Mouse (Mus musculus) hindbrain, embryonic 10.5 days (tissue): ENCODE data around the gene Gm572. TPM values are rescaled to one million over a fixed set of nuclear protein-coding genes. Genes with fewer than 3 reads are reported as not detected.

Experiments
- DNase-seq: peaks from one replicate; pipeline ENCODE4 v3.0.0-alpha.2; 2017; ENCODE audit warnings: low spot score
- H3K27ac ChIP-seq: fragments of 300-500 bp; sonication (generic); 2 replicates; pipeline ENCODE4 v1.5.1; 2016; ENCODE audit warnings: mild to moderate bottlenecking, moderate library complexity
- H3K27me3 ChIP-seq: fragments of 300-500 bp; sonication (generic); 2 replicates; pipeline ENCODE4 v1.6.1; 2016; ENCODE audit warnings: mild to moderate bottlenecking; ENCODE audit not compliant: poor library complexity, insufficient read depth, severe bottlenecking
- H3K36me3 ChIP-seq: fragments of 300-500 bp; sonication (generic); 2 replicates; pipeline ENCODE4 v1.6.1; 2016; ENCODE audit warnings: mild to moderate bottlenecking, moderate library complexity
- H3K4me1 ChIP-seq: fragments of 300-500 bp; sonication (generic); replicated peaks from 2 replicates; pipeline ENCODE4 v1.6.1; 2016; ENCODE audit warnings: mild to moderate bottlenecking
- H3K4me3 ChIP-seq: fragments of 300-500 bp; sonication (generic); 2 replicates; pipeline ENCODE4 v1.5.1; 2016; ENCODE audit warnings: mild to moderate bottlenecking, moderate library complexity
- H3K9me3 ChIP-seq: fragments of 300-500 bp; sonication (generic); 2 replicates; pipeline ENCODE4 v1.6.1; 2016; ENCODE audit warnings: mild to moderate bottlenecking, moderate library complexity
- whole genome bisulfite sequencing: fragments of 180-500 bp; shearing (Covaris S2); methylation state at CpG from one replicate; pipeline ENCODE4 v1.1.7; 2016; 5-methylcytosine and 5-hydroxymethylcytosine counted together
- polyA plus RNA-seq: library from polyadenylated mRNA; unstranded; fragments of >200 nt; fragmentation: Nextera tagmentation; extraction: Ambion mirVana; gene quantifications from 2 replicates; pipeline ENCODE4 v1.2.1, GENCODE M21; 2016

Gene Gm572
- polyA plus RNA-seq: not detected in 2 replicates

DNA sequence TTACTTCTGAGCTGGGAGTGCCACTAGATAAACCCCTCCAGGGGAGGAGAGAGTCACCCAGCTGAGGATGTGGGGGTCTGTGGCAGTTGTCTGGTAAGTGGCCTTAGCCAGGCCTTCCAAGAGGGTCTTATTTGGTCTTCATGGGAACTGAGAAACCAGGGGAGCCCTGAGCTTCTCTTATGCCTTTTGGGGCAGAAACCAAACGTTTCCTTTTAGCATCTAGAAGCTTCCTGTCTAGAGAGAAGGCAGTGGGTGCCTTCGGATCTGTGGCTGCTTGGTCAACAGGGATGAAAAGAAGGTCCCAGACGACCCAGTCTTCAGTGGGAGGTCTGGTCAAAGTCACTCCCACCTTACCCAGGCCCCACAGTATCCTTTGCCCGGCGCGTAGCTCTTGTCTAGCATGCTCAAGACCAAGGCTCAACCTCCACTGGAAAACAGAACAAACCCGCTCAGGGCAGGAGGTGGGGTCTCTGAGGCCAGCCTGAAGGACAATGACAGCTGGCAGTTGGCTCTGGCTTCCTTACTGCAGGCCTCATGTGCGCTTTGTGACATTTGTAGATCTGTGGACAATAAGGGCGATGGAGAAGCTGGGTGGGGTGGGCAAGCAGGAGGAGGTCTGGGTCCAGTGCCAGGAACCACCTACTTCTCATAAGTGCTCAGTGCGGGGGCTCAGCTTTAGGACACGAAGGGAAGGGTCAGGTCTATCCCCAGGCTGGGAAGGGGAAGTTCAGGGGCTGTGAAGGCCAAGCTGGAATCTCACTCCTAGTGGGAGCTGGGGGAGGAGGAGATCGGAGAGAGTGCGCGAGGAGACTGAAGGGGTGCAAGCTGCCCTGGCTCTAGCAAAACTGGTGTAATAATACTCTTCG, at the start of gene Gm572:
Gene Gm572 (plus strand): TSS at position 27 of the 866 bp plus-strand sequence.
- Histone ChIP-seq H3K36me3 (no peaks in the 10 kb centered on the region), H3K4me3 (peak within 1 kb of the TSS; percentile 29), H3K27me3 (no peaks in the 10 kb centered on the region), H3K4me1 (peaks cover 10% of the 10 kb centered on the region), H3K27ac (no peak within 1 kb of the TSS), H3K9me3 (no peaks in the 10 kb centered on the region)
- 66% methylated on average over 15 of the region's 15 CpGs for WGBS
- no peak for DNase-seq

DNA sequence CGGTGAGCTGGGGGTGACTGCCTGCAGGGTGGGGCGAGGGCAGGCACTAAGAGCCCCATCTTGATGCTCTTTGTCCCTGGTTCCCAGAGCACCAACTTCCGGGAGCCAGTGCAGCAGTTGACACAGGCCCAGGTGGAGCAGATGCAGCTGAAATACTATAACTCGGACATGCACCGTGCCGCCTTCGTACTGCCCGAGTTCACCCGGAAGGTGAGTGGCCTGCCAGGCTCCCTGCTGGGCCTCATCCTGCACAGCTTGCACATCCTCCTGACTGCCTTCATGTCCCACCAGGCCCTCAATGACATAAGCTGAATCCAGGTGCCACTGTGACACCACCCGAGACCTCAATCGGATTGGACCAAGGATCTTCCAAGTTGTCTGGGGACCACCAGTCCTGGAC, 49.1 kb upstream of the Gm572 start:
- H3K36me3 ChIP-seq: peaks cover 63% of the 10 kb centered on the region
- no peak overlapping the region for H3K4me3 ChIP-seq
- H3K27ac ChIP-seq: no peak overlapping the region
- H3K27me3 ChIP-seq: no peaks in the 10 kb centered on the region
- peaks cover 30% of the 10 kb centered on the region for H3K4me1 ChIP-seq
- WGBS: 95% methylated on average over 11 of the region's 11 CpGs
- H3K9me3 ChIP-seq: no peaks in the 10 kb centered on the region
- no peak for DNase-seq

DNA sequence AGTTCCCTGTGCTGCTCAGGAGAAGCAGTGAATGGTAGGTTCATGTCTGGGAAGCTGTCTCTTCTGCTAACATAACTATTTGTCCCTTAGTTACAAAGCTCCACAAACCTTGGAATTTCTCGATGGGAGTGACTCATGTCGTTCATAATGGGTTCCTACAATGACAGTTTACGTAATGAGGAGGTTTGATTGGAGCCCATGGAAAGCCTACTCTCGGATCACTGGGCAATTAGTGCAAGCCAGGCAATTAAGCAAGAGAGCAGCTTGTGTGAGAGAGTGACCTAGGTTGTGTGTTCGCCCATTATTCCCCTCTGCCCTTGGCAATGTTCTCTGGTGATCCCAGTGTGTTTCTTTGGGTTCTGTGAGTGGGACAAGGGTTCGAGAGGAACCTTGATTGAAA, 47.2 kb upstream of the Gm572 start:
- H3K9me3 ChIP-seq: no peaks in the 10 kb centered on the region
- peaks cover 26% of the 10 kb centered on the region for H3K4me1 ChIP-seq
- WGBS: 93% methylated on average over 6 of the region's 6 CpGs
- H3K4me3 ChIP-seq: no peak overlapping the region
- no peaks in the 10 kb centered on the region for H3K27me3 ChIP-seq
- H3K27ac ChIP-seq: no peak overlapping the region
- H3K36me3 ChIP-seq: peaks cover 72% of the 10 kb centered on the region
- no peak for DNase-seq

DNA sequence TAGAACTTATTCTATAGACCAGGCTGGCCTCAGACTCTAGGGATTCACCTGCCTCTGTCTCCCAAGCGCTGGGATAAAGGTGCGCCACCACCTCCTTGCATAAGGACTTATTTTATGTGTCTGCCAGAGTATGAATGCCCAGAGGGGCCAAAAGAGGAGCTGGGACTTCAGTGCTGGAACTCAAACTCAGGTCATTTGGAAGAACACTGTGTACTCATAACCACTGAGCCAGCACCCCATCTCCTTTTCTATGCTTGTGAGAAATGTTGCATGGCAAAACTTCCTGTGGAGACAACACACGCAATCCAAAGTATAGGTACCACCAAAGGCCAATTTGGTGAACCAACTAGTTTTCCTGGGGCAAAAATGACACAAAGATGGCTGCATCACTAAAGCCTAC, 46.4 kb upstream of the Gm572 start:
- Histone ChIP-seq H3K27ac (no peak overlapping the region), H3K4me1 (peaks cover 20% of the 10 kb centered on the region), H3K4me3 (no peak overlapping the region), H3K9me3 (no peaks in the 10 kb centered on the region), H3K36me3 (peaks cover 72% of the 10 kb centered on the region), H3K27me3 (no peaks in the 10 kb centered on the region)
- WGBS: 96% methylated on average over 3 of the region's 3 CpGs
- DNase-seq: no peak

DNA sequence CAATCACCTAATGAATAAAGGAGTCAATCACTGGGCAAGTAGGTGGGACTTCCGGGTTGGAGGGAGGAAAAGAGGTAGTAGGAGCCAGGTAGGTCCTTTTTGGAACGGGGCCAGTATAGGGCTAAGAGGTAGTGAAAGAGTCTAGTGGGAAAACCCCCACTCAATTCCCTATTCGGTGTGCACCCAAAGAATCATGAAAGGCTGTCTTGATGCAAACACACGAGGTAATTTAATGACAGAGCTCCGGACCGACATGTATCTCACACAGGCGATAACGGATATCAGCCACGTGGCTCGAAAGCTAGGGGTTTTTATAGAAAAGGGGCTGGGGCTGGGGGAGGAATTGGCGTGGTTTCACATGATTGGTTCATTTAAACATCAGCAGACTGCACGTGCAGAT, 44.3 kb upstream of the Gm572 start:
- no peaks in the 10 kb centered on the region for H3K27me3 ChIP-seq
- H3K36me3 ChIP-seq: peaks cover 60% of the 10 kb centered on the region
- WGBS: 95% methylated on average over 12 of the region's 12 CpGs
- no peak overlapping the region for H3K27ac ChIP-seq
- H3K4me1 ChIP-seq: 0 out of 2 replicates have a peak, but pooled peaks cover 1% of the 10 kb centered on the region
- no peak for DNase-seq
- no peaks in the 10 kb centered on the region for H3K9me3 ChIP-seq
- no peak overlapping the region for H3K4me3 ChIP-seq

DNA sequence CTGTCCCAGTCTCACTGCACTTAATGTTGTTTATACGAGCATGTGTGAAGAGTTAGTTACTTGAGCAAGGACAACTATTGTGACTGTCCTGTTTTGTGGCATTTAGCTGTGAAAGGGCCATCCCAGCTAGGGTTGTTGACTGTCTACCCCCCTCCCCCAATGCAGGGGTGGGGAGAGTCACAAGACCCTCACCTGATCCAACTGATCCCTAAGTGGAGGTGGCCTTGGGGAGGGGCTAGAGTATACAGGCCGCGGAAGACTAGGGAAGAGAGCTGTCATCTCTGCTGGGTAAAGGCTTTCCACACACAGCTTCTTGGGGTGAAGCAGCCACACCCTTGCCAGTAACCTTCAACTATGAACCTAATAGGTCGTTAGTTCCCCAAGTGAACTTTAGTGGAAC, 42.8 kb upstream of the Gm572 start:
- H3K36me3 ChIP-seq: peaks cover 45% of the 10 kb centered on the region

DNA sequence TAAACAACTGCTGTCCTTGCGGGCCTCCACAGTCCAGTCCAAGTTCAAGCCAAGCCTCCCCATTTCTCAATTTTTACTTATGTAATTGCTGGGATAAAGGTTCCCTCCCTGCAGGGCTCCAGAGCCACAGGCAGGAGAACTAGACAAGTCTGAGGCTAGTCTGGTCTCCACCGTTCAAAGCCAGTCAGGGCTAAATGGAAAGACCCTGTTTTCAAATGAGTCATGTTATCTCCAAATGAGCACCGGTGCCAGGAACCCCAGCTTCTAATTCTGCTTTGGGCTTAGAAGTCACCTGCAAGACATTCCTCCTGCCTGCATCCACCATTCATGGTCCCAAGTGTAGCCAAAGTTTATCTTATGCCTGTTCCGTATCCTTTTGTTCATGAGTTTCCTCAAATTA, 41.2 kb upstream of the Gm572 start:
- Histone ChIP-seq H3K9me3 (no peaks in the 10 kb centered on the region), H3K27me3 (no peaks in the 10 kb centered on the region), H3K4me3 (no peak overlapping the region), H3K27ac (no peak overlapping the region), H3K4me1 (0 out of 2 replicates have a peak, but pooled peaks cover 5% of the 10 kb centered on the region), H3K36me3 (peaks cover 30% of the 10 kb centered on the region)
- DNase-seq: no peak
- WGBS: 91% methylated on average over 4 of the region's 4 CpGs

More for the DNA sequence above, 42.8 kb upstream of the Gm572 start:
- no peak overlapping the region for H3K4me3 ChIP-seq
- no peaks in the 10 kb centered on the region for H3K9me3 ChIP-seq
- no peak for DNase-seq
- H3K27ac ChIP-seq: no peak overlapping the region
- 0 out of 2 replicates have a peak, but pooled peaks cover 5% of the 10 kb centered on the region for H3K4me1 ChIP-seq
- H3K27me3 ChIP-seq: no peaks in the 10 kb centered on the region
- WGBS: 88% methylated on average over 4 of the region's 4 CpGs

DNA sequence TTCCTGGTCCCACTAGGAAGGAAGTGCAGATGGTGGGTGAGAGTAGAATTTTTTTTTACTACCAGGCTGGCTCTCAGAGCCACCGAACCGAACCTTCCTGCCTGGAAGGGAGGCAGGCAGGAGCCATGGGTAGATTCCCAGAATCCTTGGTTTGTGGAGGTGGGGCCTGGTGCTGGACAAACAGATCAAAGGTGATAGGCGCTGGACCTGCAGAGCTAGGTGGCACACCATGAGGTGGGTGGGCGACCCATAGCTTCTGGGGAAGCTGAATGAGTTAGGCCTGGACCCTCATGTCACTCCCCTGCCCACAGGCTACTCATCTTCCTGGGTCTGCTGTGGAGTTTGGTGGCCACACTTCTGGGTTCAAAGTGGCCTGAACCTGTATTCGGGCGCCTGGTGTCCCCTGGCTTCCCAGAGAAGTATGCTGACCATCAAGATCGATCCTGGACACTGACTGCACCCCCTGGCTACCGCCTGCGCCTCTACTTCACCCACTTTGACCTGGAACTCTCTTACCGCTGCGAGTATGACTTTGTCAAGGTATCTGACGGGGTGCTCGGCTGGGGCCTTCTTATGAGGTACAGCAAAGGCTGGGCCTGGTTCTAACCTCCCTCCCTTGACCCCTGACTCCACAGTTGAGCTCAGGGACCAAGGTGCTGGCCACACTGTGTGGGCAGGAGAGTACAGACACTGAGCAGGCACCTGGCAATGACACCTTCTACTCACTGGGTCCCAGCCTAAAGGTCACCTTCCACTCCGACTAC, 40.6 kb upstream of the Gm572 start, which contains the start of gene Masp2:
Gene Masp2 (plus strand): TSS at position 198 of the 764 bp plus-strand sequence.
- H3K27me3 ChIP-seq: no peaks in the 10 kb centered on the region
- H3K36me3 ChIP-seq: peaks cover 29% of the 10 kb centered on the region
- DNase-seq: no peak
- no peaks in the 10 kb centered on the region for H3K9me3 ChIP-seq
- WGBS: 93% methylated on average over 14 of the region's 14 CpGs
- H3K27ac ChIP-seq: no peak within 1 kb of the TSS
- H3K4me3 ChIP-seq: no peak within 1 kb of the TSS
- 0 out of 2 replicates have a peak, but pooled peaks cover 5% of the 10 kb centered on the region for H3K4me1 ChIP-seq

DNA sequence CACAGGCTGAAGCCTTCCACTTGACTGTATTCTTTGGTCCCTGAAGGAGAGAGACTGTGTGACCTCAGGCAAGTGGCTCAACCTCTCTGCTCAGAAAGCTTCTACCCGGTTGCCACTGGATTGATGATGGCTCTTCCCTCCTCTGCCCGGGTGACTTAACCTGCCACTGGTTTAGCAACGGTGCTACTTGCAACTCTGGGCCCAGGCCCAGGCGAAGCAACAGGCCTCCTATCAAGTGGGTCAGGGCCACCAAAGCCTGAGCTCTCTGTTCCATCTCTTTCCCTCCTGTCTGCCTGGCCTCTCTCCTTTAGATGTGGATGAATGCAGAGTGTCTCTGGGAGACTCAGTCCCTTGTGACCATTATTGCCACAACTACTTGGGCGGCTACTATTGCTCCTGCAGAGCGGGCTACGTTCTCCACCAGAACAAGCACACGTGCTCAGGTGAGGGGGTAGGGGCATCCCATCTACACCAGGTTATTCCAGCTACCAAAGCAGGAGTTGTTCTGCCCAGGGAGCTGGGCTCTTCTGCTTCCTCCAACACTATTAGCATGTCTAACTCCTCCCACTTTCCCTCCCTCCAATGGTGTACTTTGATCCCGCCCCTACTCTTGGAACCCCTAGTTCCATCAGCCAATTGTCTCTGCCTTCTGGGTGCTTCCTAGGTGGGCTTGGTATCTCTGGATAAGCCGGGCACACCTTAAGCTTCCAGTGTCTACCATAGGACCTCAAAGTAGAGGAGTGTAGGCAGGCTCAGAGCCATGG, 39.6 kb upstream of the Gm572 start:
- H3K27me3 ChIP-seq: no peaks in the 10 kb centered on the region
- H3K9me3 ChIP-seq: no peaks in the 10 kb centered on the region
- 63% methylated on average over 10 of the region's 10 CpGs for WGBS
- no peak overlapping the region for H3K27ac ChIP-seq
- H3K4me3 ChIP-seq: no peak overlapping the region
- H3K36me3 ChIP-seq: peaks cover 22% of the 10 kb centered on the region
- H3K4me1 ChIP-seq: 0 out of 2 replicates have a peak, but pooled peaks cover 5% of the 10 kb centered on the region
- no peak for DNase-seq

DNA sequence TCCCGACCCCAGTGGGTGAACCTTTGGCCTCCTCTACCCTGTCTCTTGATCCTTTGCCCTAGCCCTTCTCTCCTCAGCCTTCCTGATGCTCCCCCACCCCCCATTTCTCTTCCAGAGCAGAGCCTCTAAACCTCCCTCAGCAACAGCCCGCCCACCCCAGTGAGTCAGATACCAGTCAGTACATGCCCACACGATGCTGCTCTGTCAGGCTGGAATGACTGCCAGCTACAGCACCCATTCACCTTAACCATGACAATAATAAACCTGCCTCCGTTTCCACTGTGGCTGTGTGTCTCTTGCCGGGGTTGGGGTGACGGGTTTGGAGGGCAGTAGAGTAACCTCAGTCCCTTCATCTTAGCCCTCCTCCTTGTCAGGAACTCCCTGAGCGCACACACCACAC, 39.0 kb upstream of the Gm572 start:
- Histone ChIP-seq H3K9me3 (no peaks in the 10 kb centered on the region), H3K27ac (no peak overlapping the region), H3K36me3 (peaks cover 19% of the 10 kb centered on the region), H3K4me1 (0 out of 2 replicates have a peak, but pooled peaks cover 5% of the 10 kb centered on the region), H3K27me3 (no peaks in the 10 kb centered on the region), H3K4me3 (no peak overlapping the region)
- 81% methylated on average over 7 of the region's 7 CpGs for WGBS
- DNase-seq: no peak

DNA sequence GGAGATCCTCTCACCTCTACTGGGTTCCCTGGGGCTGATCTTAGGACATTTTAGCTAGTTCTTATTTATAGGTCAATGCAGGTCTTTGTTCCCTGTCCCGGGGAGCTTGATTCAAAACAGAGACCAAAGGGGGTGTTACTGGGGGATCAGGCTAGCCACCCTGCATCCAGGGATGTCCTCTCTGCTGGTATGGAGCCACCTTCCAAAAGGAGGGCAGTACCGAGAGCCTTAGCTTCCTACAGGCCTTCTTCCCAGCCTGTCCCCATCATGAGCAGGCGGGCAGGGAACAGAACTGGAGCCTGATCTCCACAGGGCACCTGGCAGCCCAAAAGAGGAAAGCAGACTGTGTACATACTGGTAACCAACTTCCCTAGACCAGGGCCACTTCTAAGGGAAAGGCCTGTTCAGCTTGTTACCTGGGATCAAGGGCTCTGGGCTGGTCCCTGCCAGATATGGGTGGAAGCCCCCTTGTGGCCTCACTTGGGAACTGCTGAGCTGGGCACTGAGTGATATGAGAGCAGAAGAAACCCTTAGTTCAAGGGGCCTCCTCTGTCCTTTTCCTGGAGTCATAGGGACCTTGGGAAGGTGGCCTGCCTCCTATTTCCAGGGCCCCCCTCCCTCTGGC, 38.5 kb upstream of the Gm572 start:
- Histone ChIP-seq H3K9me3 (no peaks in the 10 kb centered on the region), H3K27ac (no peak overlapping the region), H3K36me3 (peaks cover 19% of the 10 kb centered on the region), H3K4me3 (no peak overlapping the region), H3K4me1 (0 out of 2 replicates have a peak, but pooled peaks cover 5% of the 10 kb centered on the region), H3K27me3 (no peaks in the 10 kb centered on the region)
- peak; percentile 70 for DNase-seq
- 95% methylated on average over 3 of the region's 3 CpGs for WGBS

DNA sequence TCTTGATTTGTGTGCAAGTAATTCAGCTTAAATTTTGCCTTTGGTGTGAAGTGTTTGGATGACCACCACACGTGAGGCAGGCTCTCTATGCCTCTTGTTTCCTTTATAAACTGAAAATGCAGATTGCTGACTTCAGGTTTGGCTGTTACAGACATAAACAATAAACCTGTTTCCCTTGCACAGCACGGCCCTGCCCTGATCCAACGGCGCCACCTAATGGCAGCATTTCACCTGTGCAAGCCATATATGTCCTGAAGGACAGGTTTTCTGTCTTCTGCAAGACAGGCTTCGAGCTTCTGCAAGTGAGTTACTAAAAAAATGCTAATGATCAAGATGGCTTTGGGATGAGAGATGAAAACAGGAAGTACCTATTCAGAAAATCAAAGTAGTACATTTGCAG, 35.4 kb upstream of the Gm572 start:
- Histone ChIP-seq H3K9me3 (no peaks in the 10 kb centered on the region), H3K27ac (no peak overlapping the region), H3K27me3 (no peaks in the 10 kb centered on the region), H3K4me1 (0 out of 2 replicates have a peak, but pooled peaks cover 5% of the 10 kb centered on the region), H3K36me3 (peaks cover 46% of the 10 kb centered on the region), H3K4me3 (no peak overlapping the region)
- 29% methylated on average over 5 of the region's 5 CpGs for WGBS
- peak; percentile 48 for DNase-seq
